Mouse (Mus musculus): ENCODE measurements around the gene Afmid.

The Afmid gene

DNA sequence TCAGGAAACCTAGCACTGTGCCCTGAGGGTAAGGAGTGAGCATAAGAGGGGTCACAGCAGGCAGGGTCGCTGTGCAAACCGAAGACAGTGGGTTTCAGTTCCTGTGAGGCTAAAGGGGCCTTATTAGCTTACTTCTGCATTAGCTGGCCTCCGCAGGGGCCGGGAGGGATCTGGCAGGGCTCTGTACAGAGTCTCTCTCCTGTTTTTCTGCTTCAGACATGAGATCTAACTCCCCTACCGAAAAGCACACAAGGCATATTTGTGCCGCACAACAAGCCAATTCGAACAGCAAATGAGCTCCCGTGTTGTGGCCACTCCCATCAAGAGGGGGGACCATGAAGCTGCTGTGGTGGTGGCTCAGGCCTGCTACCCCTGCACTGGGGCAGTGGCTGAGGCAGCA lies 53.2 kb downstream of the Afmid start:
- DNase-seq (ENCODE audit: low read depth in 2 of 2, low spot score in 2 of 2), result no peak

DNA sequence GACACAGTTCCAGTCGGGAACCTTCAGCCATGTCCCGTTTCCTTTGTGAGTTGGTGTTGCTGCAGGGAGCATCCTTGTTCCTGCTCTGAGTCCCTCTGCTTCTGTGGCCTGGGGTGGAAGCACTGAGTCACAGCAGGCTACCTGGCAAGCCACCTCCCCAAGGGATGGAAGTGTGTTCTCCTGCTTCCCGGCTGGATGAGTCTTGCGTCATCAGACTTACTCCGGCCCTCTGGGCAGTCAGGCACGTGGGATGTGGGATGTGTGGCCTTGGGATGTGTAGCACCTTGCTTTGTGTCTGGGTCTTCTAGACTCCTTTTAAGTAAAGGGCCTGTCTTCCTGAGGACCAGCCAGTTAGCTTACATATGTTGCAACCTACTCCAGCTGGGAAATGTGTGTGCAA lies 54.0 kb downstream of the Afmid start:
- DNase-seq (ENCODE audit: low read depth in 2 of 2, low spot score in 2 of 2), result no peak

- no peak for DNase-seq (ENCODE audit: low read depth in 2 of 2, low spot score in 2 of 2)
Observed at GRCm38 (mm10) chr11:117880336-117880976, 54.7 kb downstream of the Afmid start.

DNA sequence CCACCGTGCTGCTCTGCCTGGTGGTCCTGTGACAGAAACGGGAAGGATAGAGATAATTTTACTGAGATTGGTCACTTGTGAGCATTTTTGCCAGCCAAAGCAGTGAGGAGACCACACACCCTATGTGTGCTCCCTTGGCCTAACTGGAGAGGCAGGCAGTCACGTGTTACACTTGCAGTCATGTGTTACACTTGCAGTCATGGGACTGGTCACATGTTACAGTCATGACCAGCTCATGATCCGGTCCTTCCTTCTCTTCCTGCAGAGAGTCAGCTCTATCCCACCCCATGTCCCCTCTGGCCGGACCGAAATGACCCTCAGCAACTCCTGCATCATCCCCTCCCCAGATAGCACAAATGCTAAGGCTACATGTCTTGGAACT lies 55.2 kb downstream of the Afmid start:
- DNase-seq (ENCODE audit: low read depth in 2 of 2, low spot score in 2 of 2), result no peak

GRCm38 (mm10) chr11:117881787-117882186 lies 56.1 kb downstream of the Afmid start:
- no peak for DNase-seq (ENCODE audit: low read depth in 2 of 2, low spot score in 2 of 2)

- DNase-seq (ENCODE audit: low read depth in 2 of 2, low spot score in 2 of 2), result no peak
Observed at GRCm38 (mm10) chr11:117882208-117882607, 56.5 kb downstream of the Afmid start.

DNA sequence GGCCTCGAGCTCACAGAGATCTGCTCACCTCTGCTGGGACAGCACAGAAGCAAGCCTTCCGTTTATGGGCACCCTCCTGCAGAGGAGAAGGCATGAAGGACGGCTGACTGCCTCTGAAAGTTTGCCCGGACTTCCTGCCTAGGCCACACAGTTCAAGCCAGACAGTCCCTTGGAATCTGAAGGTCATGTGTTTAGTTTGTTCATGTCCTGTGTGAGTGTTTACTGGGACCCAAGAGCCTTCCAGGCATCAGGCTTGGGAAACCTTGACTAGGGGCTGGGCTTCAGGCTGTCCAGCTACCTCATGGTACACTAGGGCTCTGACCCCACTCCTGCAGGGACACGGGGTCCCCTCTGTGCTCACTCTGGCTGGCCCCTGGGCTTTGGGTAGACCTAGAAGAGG lies 60.3 kb downstream of the Afmid start:
- DNase-seq (ENCODE audit: low read depth in 2 of 2, low spot score in 2 of 2), result no peak

DNA sequence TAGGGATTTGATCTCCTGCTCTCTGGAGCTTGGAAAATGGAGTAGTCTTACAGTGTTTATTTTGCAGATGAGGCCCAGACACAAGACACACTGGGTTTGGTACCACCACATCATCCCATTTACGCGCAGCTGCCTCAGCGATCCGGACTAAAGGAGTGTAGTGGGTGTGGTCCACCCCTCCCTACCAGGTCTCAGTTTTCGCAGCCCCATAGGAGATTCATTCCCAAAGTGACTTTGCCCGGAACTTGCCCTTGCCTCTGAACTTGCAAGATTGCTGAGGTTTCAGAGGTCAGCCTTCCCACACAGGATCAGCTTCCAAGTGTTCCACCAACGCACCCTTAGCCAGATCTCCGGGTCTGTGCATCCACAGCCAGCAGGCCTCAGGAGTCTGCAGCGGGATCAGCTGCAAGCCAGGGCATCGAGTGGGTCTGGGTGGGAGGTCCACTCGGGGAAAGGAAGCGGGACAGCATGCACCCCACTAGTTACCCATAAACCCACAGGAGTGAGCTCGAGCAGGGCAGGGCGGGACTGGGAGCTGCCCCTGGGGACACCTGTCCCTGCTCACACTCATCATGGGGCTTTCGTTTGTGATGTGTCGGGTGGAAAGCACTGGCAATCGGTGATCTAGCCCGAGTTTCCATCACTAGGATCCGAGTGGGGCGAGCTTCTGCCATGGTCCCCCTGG lies 62.6 kb downstream of the Afmid start:
- DNase-seq (ENCODE audit: low read depth in 2 of 2, low spot score in 2 of 2), result no peak

GRCm38 (mm10) chr11:117888853-117889822 lies 63.4 kb downstream of the Afmid start:
- no peak for DNase-seq (ENCODE audit: low read depth in 2 of 2, low spot score in 2 of 2)

All from CD8-positive naive resting alpha-beta T cell, adult 2 months (primary cell).